32 mouse cellular contexts compared by ENCODE assay signal in genomic region chr9:29296752-29297151, GRCm38 (mm10).
"Had no signal": no experiment of that assay in that cellular context is flagged by ENCODE, and none has a peak within 500 bp of the region (broad histone marks: within the 10 kb centered on the region; RNA-seq: fewer than 3 reads in every experiment).

No protein-coding gene starts in this region.

- ATAC-seq: liver, embryonic 12.5 days; liver, postnatal 0 days; lung, postnatal 0 days; midbrain, embryonic 13.5 days; midbrain, embryonic 15.5 days; midbrain, embryonic 16.5 days had no signal

- H3K9me3 ChIP-seq: limb, embryonic 10.5 days; limb, embryonic 12.5 days; limb, embryonic 13.5 days; limb, embryonic 15.5 days; liver, embryonic 12.5 days; liver, embryonic 13.5 days; liver, embryonic 15.5 days; lung, embryonic 15.5 days; megakaryocyte, embryonic 14.5 days; midbrain, embryonic 10.5 days; midbrain, embryonic 12.5 days; midbrain, embryonic 13.5 days; midbrain, embryonic 15.5 days; neural tube, embryonic 12.5 days had no signal

- H3K27me3 ChIP-seq: liver, embryonic 12.5 days; liver, embryonic 13.5 days; liver, embryonic 15.5 days; lung, embryonic 15.5 days; megakaryocyte, embryonic 14.5 days; midbrain, embryonic 12.5 days; midbrain, embryonic 13.5 days; midbrain, embryonic 15.5 days; neural tube, embryonic 12.5 days had no signal

- H3K27ac ChIP-seq: limb, embryonic 10.5 days; limb, embryonic 12.5 days; limb, embryonic 13.5 days; limb, embryonic 15.5 days; liver, embryonic 12.5 days; liver, embryonic 13.5 days; liver, embryonic 14.5 days; liver, embryonic 15.5 days; lung, embryonic 15.5 days; macrophage; midbrain, embryonic 10.5 days; midbrain, embryonic 12.5 days; midbrain, embryonic 13.5 days; midbrain, embryonic 15.5 days; neural tube, embryonic 12.5 days had no signal

- H3K9ac ChIP-seq: limb, embryonic 12.5 days; limb, embryonic 13.5 days; limb, embryonic 15.5 days; liver, embryonic 12.5 days; liver, embryonic 13.5 days; liver, embryonic 14.5 days; liver, embryonic 15.5 days; liver, postnatal 0 days; lung, embryonic 14.5 days; lung, embryonic 15.5 days; midbrain, embryonic 12.5 days; midbrain, embryonic 13.5 days; midbrain, embryonic 15.5 days; neural tube, embryonic 12.5 days had no signal

- H3K4me2 ChIP-seq: limb, embryonic 12.5 days; limb, embryonic 13.5 days; limb, embryonic 15.5 days; liver, embryonic 11.5 days; liver, embryonic 12.5 days; liver, embryonic 13.5 days; liver, embryonic 15.5 days; lung, embryonic 14.5 days; lung, embryonic 15.5 days; midbrain, embryonic 11.5 days; midbrain, embryonic 12.5 days; midbrain, embryonic 13.5 days; midbrain, embryonic 15.5 days; neural tube, embryonic 12.5 days had no signal

- H3K4me1 ChIP-seq: limb, embryonic 10.5 days; limb, embryonic 12.5 days; limb, embryonic 13.5 days; limb, embryonic 15.5 days; liver, embryonic 12.5 days; liver, embryonic 13.5 days; liver, embryonic 15.5 days; lung, embryonic 15.5 days; megakaryocyte, embryonic 14.5 days; midbrain, embryonic 10.5 days; midbrain, embryonic 12.5 days; midbrain, embryonic 13.5 days; midbrain, embryonic 15.5 days; neural tube, embryonic 12.5 days had no signal

- H3K36me3 ChIP-seq: limb, embryonic 10.5 days; limb, embryonic 12.5 days; limb, embryonic 13.5 days; limb, embryonic 15.5 days; liver, embryonic 12.5 days; liver, embryonic 13.5 days; liver, embryonic 15.5 days; lung, embryonic 15.5 days; midbrain, embryonic 10.5 days; midbrain, embryonic 12.5 days; midbrain, embryonic 13.5 days; midbrain, embryonic 15.5 days; neural tube, embryonic 12.5 days had no signal

- H3K4me3 ChIP-seq: limb, embryonic 10.5 days; limb, embryonic 12.5 days; limb, embryonic 13.5 days; limb, embryonic 15.5 days; liver, embryonic 12.5 days; liver, embryonic 13.5 days; liver, embryonic 15.5 days; lung, embryonic 15.5 days; megakaryocyte, embryonic 14.5 days; midbrain, embryonic 10.5 days; midbrain, embryonic 12.5 days; midbrain, embryonic 13.5 days; midbrain, embryonic 15.5 days; myocyte; neural tube, embryonic 12.5 days had no signal

- DNase-seq: left cerebral cortex, postnatal 4 days; liver; liver, embryonic 13.5 days; liver, postnatal 0 days; lung, adult 18-20 months; lung, adult 2 months; lung, embryonic 14.5 days; lung, postnatal 10 days; lung, postnatal 14 days; lung, postnatal 36 days; lung, postnatal 4 days; midbrain, embryonic 14.5 days had no signal
